Mouse (Mus musculus) gastrocnemius, postnatal 36 days (tissue): ENCODE results near the gene Polr2e. TPM values are rescaled to one million over a fixed set of nuclear protein-coding genes. Genes with fewer than 3 reads are reported as not detected.
A peak's percentile ranks its signal among the peaks of the same experiment; 100 is the strongest.

ENCODE experiments used
- DNase-seq, 2 experiments: peaks; one replicate each; pipeline ENCODE4 v3.0.0; 2022
- intact Hi-C: fragments of 180-260 bp; cut with DNase I; formaldehyde crosslinking; loops from one replicate; pipeline ENCODE4 v1.15.1; 2025
- total RNA-seq, 2 experiments: library from RNA; stranded (reverse); gene quantifications; 2 replicates each; pipeline ENCODE4 v1.2.3; 2021

Polr2e gene
- total RNA-seq, 2 experiments from 2014 or later = 36.0 to 42.5 TPM

- intact Hi-C loops = no loop called here
These were observed 45.0 kb downstream of the Polr2e start for GRCm38 (mm10) chr10:79994397-79995115.

GRCm38 (mm10) chr10:79991548-79991947 is 48.0 kb downstream of the Polr2e start:
- DNase-seq = no peak
- intact Hi-C loops = no loop called here

More at GRCm38 (mm10) chr10:79994397-79995115, 45.0 kb downstream of the Polr2e start:
- DNase-seq = no peak

GRCm38 (mm10) chr10:79991099-79991498 is 48.5 kb downstream of the Polr2e start:
- intact Hi-C loops = no loop called here
- no peak for DNase-seq

GRCm38 (mm10) chr10:79989870-79990269 is 49.7 kb downstream of the Polr2e start:
- intact Hi-C loops = loop anchor here (5.0 kb wide), 1 partner anchor 122 kb away; no protein-coding TSS in a partner anchor
- DNase-seq = no peak

GRCm38 (mm10) chr10:79989272-79989786 is 50.3 kb downstream of the Polr2e start:
- intact Hi-C loops = loop anchor here (5.0 kb wide), 1 partner anchor 123 kb away; no protein-coding TSS in a partner anchor
- DNase-seq = no peak

GRCm38 (mm10) chr10:79988506-79989271 is 50.9 kb downstream of the Polr2e start, which contains the start of gene Cnn2:
TSS of gene Cnn2 (plus strand) at chr10:79988584.
- DNase-seq = peak; percentile 36 to 44
- intact Hi-C loops = loop anchor here (5.0 kb wide), 1 partner anchor 124 kb away; no protein-coding TSS in a partner anchor

- DNase-seq = no peak
- intact Hi-C loops = loop anchor here (5.0 kb wide), 1 partner anchor 124 kb away; no protein-coding TSS in a partner anchor
These were observed 51.7 kb downstream of the Polr2e start for GRCm38 (mm10) chr10:79987771-79988505.

GRCm38 (mm10) chr10:79986963-79987362 is 52.6 kb downstream of the Polr2e start:
- DNase-seq = peak; percentile 76 to 85
- intact Hi-C loops = loop anchor here (5.0 kb wide), 1 partner anchor 125 kb away; no protein-coding TSS in a partner anchor

GRCm38 (mm10) chr10:79986232-79986878 is 53.2 kb downstream of the Polr2e start:
- intact Hi-C loops = loop anchor here (5.0 kb wide), 1 partner anchor 126 kb away; no protein-coding TSS in a partner anchor
- peak; percentile 50 for DNase-seq

Other genes with a start within 250 kb of the Polr2e start
- not detected for gene Prss57, start 248.8 kb downstream of the Polr2e start, total RNA-seq
- gene Palm, start 246.2 kb downstream of the Polr2e start, total RNA-seq = 10 to 100 TPM; 13.8 to 21.4 TPM
- not detected for gene Misp, start 218.8 kb downstream of the Polr2e start, total RNA-seq
- gene Ptbp1, start 185.4 kb downstream of the Polr2e start, total RNA-seq = 10 to 100 TPM; 17.2 to 17.4 TPM
- gene Prtn3, start 165.3 kb downstream of the Polr2e start, total RNA-seq = not detected
- gene Plppr3, start 165.2 kb downstream of the Polr2e start, total RNA-seq = not detected
- not detected for gene Elane, start 153.5 kb downstream of the Polr2e start, total RNA-seq
- gene Cfd, start 148.9 kb downstream of the Polr2e start, total RNA-seq = 10 to 100 TPM; 47.6 to 86.0 TPM
- 10 to 100 TPM; 27.5 to 35.3 TPM for gene Med16, start 130.9 kb downstream of the Polr2e start, total RNA-seq
- gene Gm26602, start 128.9 kb downstream of the Polr2e start, total RNA-seq = not detected
- under 1 TPM in 1 of 2 experiments, not detected in 1; 0.23 TPM for gene Kiss1r, start 122.8 kb downstream of the Polr2e start, total RNA-seq
- gene R3hdm4, start 118.6 kb downstream of the Polr2e start, total RNA-seq = 100 to 1,000 TPM; 114 to 118 TPM
- gene Arid3a, start 112.8 kb downstream of the Polr2e start, total RNA-seq = 1 to 10 TPM; 1.3 to 1.8 TPM
- 10 to 100 TPM; 17.5 to 23.9 TPM for gene Wdr18, start 79.6 kb downstream of the Polr2e start, total RNA-seq
- under 1 TPM; 0.07 to 0.15 TPM for gene Grin3b, start 69.1 kb downstream of the Polr2e start, total RNA-seq
- 10 to 100 TPM; 71.5 to 72.4 TPM for gene Tmem259, start 55.5 kb downstream of the Polr2e start, total RNA-seq
- 1 to 10 TPM; 5.2 to 6.0 TPM for gene Cnn2, start 51.2 kb downstream of the Polr2e start, total RNA-seq
- 1 to 10 TPM; 5.4 to 5.8 TPM for gene Abca7, start 43.3 kb downstream of the Polr2e start, total RNA-seq
- gene Arhgap45, start 23.1 kb downstream of the Polr2e start, total RNA-seq = 1 to 10 TPM; 1.1 to 2.7 TPM
- gene Gpx4, start 7.4 kb upstream of the Polr2e start, total RNA-seq = 100 to 1,000 TPM; 500 to 536 TPM
- 1 to 10 TPM; 4.5 to 7.3 TPM for gene Sbno2, start 65.8 kb upstream of the Polr2e start, total RNA-seq
- 100 to 1,000 TPM; 120 to 135 TPM for gene Stk11, start 76.0 kb upstream of the Polr2e start, total RNA-seq
- gene Atp5d, start 98.8 kb upstream of the Polr2e start, total RNA-seq = 100 to 1,000 TPM; 600 to 616 TPM
- 1 to 10 TPM; 1.4 to 2.1 TPM for gene Cbarp, start 101.0 kb upstream of the Polr2e start, total RNA-seq
- gene Midn, start 108.5 kb upstream of the Polr2e start, total RNA-seq = 10 to 100 TPM; 37.6 to 49.3 TPM
- 10 to 100 TPM; 22.6 to 28.3 TPM for gene Cirbp, start 126.2 kb upstream of the Polr2e start, total RNA-seq
- gene 1600002K03Rik, start 133.1 kb upstream of the Polr2e start, total RNA-seq = 1 to 10 TPM; 4.7 to 5.1 TPM
- under 1 TPM; 0.27 to 0.31 TPM for gene Efna2, start 139.7 kb upstream of the Polr2e start, total RNA-seq
- gene Mum1, start 186.6 kb upstream of the Polr2e start, total RNA-seq = 10 to 100 TPM; 12.3 to 14.3 TPM
- 100 to 1,000 TPM; 516 to 553 TPM for gene Ndufs7, start 209.3 kb upstream of the Polr2e start, total RNA-seq
- 10 to 100 TPM; 35.1 to 59.8 TPM for gene Gamt, start 221.2 kb upstream of the Polr2e start, total RNA-seq
- 10 to 100 TPM; 30.0 to 40.4 TPM for gene Dazap1, start 221.7 kb upstream of the Polr2e start, total RNA-seq